Mouse (Mus musculus): Measurements from ENCODE around the gene Krt84.

DNA sequence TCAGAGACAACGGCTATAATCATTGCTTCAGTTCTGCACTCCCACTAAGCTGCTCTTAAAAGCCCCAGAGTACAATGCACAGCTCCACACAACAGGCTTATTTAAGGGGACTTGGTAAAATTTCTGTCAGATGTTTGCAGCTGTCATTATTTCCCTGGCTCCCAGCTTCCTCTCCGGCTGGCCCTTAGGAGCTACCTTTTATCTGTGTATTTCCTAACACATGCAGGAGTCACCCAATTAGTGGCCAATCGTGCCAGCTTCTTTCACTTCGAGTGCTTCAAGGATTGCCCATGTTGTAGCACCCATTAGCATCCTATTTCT lies 5.9 kb upstream of the Krt84 start:
- TF ChIP-seq POLR2A (IDR thresholded peaks at IDR 0.05; ENCODE audit: low read depth, low read length) = no peak
- no peak for TF ChIP-seq CTCF (IDR thresholded peaks at IDR 0.05; ENCODE audit: borderline replicate concordance, insufficient read depth, low read length)
